Mouse (Mus musculus): Measurements from ENCODE around the gene Chrdl2.

DNA sequence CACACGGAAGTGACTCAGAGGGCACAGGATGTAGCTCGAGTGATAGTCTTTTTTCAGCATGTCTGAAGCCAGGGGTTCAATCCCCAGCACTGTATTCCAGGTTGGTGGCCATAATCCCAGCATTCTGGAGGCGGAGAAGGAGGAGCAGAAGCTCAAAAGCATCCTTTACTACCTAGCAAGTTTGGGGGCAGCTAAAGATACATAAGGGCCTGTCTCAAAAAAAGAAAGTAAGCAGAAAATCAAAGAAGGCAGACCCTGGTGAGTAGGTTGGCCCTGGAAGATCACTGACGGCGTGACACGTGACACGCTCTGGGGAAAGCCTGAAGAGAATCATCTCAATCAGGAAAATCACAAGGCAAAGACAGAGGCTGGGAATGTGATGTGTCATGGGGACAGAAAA lies 12.8 kb upstream of the Chrdl2 start:
- TF ChIP-seq CTCF (IDR thresholded peaks at IDR 0.05; ENCODE audit: extremely low read depth, insufficient read depth, insufficient read length, insufficient replicate concordance) (no peak), POLR2A (IDR thresholded peaks at IDR 0.05; ENCODE audit: low read depth, low read length) (no peak)

Measured in spleen, adult 2 months (tissue).